Mouse (Mus musculus) liver, postnatal 0 days (tissue): ENCODE results near the gene Rnf224. TPM values are rescaled to one million over a fixed set of nuclear protein-coding genes. Genes with fewer than 3 reads are reported as not detected.

ENCODE experiments used
- ATAC-seq: fragments of 200-750 bp; cut with Nextera tagmentation; 2 replicates; pipeline ENCODE4 v1.8.0; 2017; ENCODE audit warnings: mild to moderate bottlenecking, moderate library complexity
- DNase-seq: peaks from one replicate; pipeline ENCODE4 v3.0.0-alpha.2; 2016
- H3K27ac ChIP-seq: fragments of 300-500 bp; sonication (generic); 2 replicates; pipeline ENCODE4 v1.5.1; 2014; ENCODE audit warnings: antibody characterized with exemption, moderate library complexity, mild to moderate bottlenecking, low read depth
- H3K27me3 ChIP-seq: fragments of 300-500 bp; sonication (generic); 2 replicates; pipeline ENCODE4 v1.6.1; 2014; ENCODE audit warnings: low read length, control low read depth, mixed read lengths; ENCODE audit not compliant: insufficient read depth
- H3K36me3 ChIP-seq: fragments of 300-500 bp; sonication (generic); replicated peaks from 2 replicates; pipeline ENCODE4 v1.6.1; 2014; ENCODE audit warnings: mild to moderate bottlenecking, control low read depth, low read length, moderate library complexity, mixed read lengths; ENCODE audit not compliant: insufficient read depth
- H3K4me1 ChIP-seq: fragments of 300-500 bp; sonication (generic); 2 replicates; pipeline ENCODE4 v1.6.1; 2014; ENCODE audit warnings: antibody characterized with exemption, mild to moderate bottlenecking, control low read depth; ENCODE audit not compliant: insufficient read depth
- H3K4me2 ChIP-seq: fragments of 300-500 bp; sonication (generic); 2 replicates; pipeline ENCODE4 v1.6.1; 2014; ENCODE audit warnings: low read depth, mild to moderate bottlenecking, low read length, moderate library complexity, mixed read lengths
- H3K4me3 ChIP-seq: fragments of 300-500 bp; sonication (generic); 2 replicates; pipeline ENCODE4 v1.5.1; 2014; ENCODE audit warnings: low read depth, low read length
- H3K9ac ChIP-seq: fragments of 300-500 bp; sonication (generic); replicated peaks from 2 replicates; pipeline ENCODE4 v1.6.1; 2014; ENCODE audit warnings: mild to moderate bottlenecking, moderate library complexity
- H3K9me3 ChIP-seq: fragments of 300-500 bp; sonication (generic); 2 replicates; pipeline ENCODE4 v1.6.1; 2016; ENCODE audit warnings: mild to moderate bottlenecking, control low read depth, low read length, mixed read lengths
- CTCF ChIP-seq: sonication (generic); IDR thresholded peaks from 2 replicates; pipeline ENCODE4 v1.5.1; 2016; ENCODE audit warnings: antibody characterized with exemption, low read depth
- EP300 ChIP-seq: IDR thresholded peaks from 2 replicates; pipeline ENCODE4 v1.6.1; 2016; ENCODE audit warnings: antibody characterized with exemption, low read depth, mild to moderate bottlenecking
- WGBS: fragments of 180-500 bp; shearing (Covaris S2); extraction: QIAGEN DNeasy Blood & Tissue Kit; methylation state at CpG from one replicate; pipeline ENCODE4 v1.1.7; 2014; ENCODE audit not compliant: insufficient replicate concordance; 5-methylcytosine and 5-hydroxymethylcytosine counted together
- polyA plus RNA-seq: library from polyadenylated mRNA; unstranded; fragments of >200 nt; fragmentation: Nextera tagmentation; extraction: Ambion mirVana; gene quantifications from 2 replicates; pipeline ENCODE4 v1.2.1, GENCODE M21; 2015

The Rnf224 gene
- polyA plus RNA-seq, 1 experiment from 2014 or later, result not detected

DNA sequence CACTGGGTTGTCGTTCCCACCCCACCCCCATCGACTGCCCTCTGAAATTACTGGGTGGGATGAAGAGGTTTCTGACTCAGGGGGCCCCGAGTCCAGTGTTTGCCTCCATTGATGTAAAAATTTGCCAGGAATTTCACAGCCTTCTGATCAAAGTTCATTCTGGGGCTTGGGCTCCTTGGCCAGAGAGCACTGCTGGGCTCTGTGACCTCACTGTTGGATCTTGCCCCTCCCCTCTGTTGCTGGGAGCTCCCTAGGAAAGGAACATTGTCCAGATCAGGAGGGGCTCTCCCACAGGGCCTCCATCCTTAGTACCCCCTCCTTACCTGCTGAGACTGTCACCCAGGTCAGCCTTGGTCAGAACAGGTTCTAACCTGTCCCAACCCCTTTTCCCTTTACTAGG lies 22.1 kb downstream of the Rnf224 start, which contains the start of gene Stpg3:
Stpg3 (minus strand) TSS at position 194 of the 400 bp plus-strand sequence.
- TF ChIP-seq EP300 (no peak), CTCF (no peak)
- Histone ChIP-seq H3K36me3 (peaks cover 3% of the 10 kb centered on the region; the same call in 1 of the 2 replicates), H3K27me3 (no peaks in the 10 kb centered on the region), H3K4me3 (no peak within 1 kb of the TSS), H3K9me3 (no peaks in the 10 kb centered on the region), H3K4me1 (peaks cover 16% of the 10 kb centered on the region), H3K27ac (no peak within 1 kb of the TSS), H3K4me2 (no peak within 1 kb of the TSS), H3K9ac (no peak within 1 kb of the TSS)
- DNase-seq (no peak), ATAC-seq (no peak)
- WGBS, result 71% methylated on average over 3 of the region's 3 CpGs

DNA sequence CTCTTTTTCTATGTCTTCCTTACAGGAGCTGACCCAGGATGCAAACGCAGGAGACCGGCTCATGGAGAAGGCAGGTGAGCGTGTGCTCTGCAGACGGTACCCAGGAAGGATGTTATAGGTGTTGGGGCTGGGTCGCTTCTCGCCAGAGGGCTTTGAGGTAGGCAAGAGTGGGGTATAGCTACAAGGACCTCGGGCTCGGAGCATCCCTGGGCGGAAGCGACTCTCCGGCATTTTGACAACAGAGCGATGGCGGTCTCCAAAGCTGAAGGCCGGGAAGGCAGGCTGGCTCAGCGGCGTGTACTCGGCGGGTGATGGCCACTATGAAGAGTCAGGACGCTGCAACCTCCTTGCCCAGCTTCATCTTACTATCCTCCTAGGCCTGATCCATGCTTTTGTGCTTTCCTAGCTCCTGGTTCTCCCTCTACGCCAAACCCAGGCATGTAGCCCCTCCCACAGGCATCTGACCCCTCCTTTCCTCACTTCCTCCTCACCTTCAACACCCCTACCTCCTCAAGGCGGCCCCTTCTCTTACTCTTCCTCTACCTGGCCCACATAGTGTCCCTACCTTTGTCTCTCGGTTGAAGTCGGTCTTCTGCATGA lies 23.2 kb downstream of the Rnf224 start:
- Histone ChIP-seq H3K27me3 (no peaks in the 10 kb centered on the region), H3K4me1 (peaks cover 16% of the 10 kb centered on the region), H3K4me3 (no peak overlapping the region), H3K36me3 (peaks cover 3% of the 10 kb centered on the region; the same call in 1 of the 2 replicates), H3K9ac (no peak overlapping the region), H3K27ac (no peak overlapping the region), H3K9me3 (no peaks in the 10 kb centered on the region), H3K4me2 (no peak overlapping the region)
- no peak for TF ChIP-seq EP300
- no peak for TF ChIP-seq CTCF
- ATAC-seq, result no peak
- WGBS, result 74% methylated on average over 23 of the region's 23 CpGs
- DNase-seq, result no peak

DNA sequence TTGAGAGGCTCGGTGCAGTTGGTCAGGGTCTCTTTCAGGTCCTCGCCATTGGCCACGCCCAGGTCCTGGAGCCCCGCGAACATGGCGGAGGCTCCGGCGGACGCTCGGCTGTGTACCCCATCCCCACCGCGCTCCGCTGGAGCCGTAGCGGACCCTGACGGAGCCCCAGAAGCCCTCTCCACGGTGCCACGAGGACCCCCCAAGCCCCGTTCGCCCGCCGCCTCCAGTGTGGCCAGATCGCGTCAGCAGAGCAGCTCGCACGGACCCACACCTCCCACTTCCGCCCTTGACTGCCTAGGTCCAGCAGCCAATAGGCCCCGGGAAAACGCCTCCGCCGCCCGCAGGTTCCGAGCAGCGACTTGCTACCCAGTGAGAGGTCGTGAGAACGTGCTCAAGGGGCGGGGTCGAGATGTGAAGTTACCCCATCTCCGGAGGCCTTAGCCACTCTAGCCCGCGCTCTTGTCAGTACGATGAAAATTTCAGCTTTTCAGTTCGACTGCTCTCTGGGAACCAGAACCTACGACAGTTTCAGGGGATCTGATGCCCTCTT lies 25.4 kb downstream of the Rnf224 start, which contains the start of gene Nelfb:
Nelfb (minus strand) TSS at position 369 of the 550 bp plus-strand sequence.
- no peaks in the 10 kb centered on the region for H3K9me3 ChIP-seq
- WGBS, result 2% methylated on average over 44 of the region's 44 CpGs
- TF ChIP-seq CTCF (no peak), EP300 (0 out of 2 replicates have a peak, but pooled peaks have one; percentile 27)

DNA sequence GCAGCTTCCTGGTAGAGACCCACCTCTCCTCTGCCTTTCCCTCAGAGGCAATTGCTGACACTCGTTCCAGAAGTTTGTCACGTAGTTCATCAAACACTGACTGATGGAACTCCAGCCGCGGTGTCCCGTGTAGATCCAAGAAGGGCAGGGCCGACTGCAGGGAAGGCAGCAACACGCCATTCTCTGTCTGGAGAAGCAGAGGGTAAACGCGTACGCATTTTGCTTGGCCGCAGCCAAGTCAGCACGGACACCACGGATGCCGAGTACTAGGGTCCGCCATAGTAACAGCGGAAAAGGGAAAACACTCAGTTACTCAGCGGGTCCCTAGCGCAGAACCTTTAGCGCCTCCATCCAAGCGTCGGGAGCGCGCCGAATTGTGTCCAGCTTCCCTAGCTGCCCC lies 25.9 kb downstream of the Rnf224 start:
- no peaks in the 10 kb centered on the region for H3K27me3 ChIP-seq
- peaks cover 16% of the 10 kb centered on the region for H3K4me1 ChIP-seq
- peak overlapping the region; percentile 89 for H3K4me3 ChIP-seq
- peak overlapping the region; percentile 92 for H3K9ac ChIP-seq
- peak overlapping the region; percentile 89 for H3K27ac ChIP-seq
- peak overlapping the region; percentile 77 for H3K4me2 ChIP-seq
- TF ChIP-seq EP300 (no peak), CTCF (no peak)
- WGBS, result 0% methylated on average over 24 of the region's 24 CpGs
- ATAC-seq, result peak; percentile 22
- DNase-seq, result no peak
- H3K9me3 ChIP-seq, result no peaks in the 10 kb centered on the region
- peaks cover 27% of the 10 kb centered on the region for H3K36me3 ChIP-seq

More for the DNA sequence above, 25.4 kb downstream of the Rnf224 start, which contains the start of gene Nelfb:
- peak; percentile 93 for DNase-seq
- Histone ChIP-seq H3K36me3 (peaks cover 22% of the 10 kb centered on the region), H3K9ac (peak within 1 kb of the TSS; percentile 92), H3K4me3 (peak within 1 kb of the TSS; percentile 89), H3K27me3 (no peaks in the 10 kb centered on the region), H3K4me1 (peaks cover 16% of the 10 kb centered on the region), H3K4me2 (peak within 1 kb of the TSS; percentile 77), H3K27ac (peak within 1 kb of the TSS; percentile 89)
- peak; percentile 97 for ATAC-seq

DNA sequence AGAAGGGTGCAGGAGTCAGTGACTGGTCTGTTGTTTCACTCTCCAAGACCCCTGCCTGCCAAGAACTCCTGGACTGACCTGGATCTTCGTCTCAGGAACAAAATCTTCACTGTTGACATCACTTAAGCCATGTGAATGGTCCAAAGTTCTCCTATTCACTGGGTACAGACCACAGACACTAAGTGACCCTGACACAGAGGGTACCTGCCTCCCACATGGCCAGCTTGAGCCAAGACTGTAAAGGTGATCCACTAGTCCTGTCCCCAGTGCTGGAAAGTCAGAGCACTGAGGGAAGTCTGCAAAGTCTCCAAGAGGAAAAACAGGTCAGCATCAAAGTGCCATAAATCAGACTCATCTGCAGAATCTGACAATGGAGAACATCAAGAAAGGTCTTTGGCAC lies 29.0 kb downstream of the Rnf224 start:
- no peak overlapping the region for H3K4me3 ChIP-seq
- no peak for TF ChIP-seq EP300
- TF ChIP-seq CTCF, result no peak
- H3K9ac ChIP-seq, result no peak overlapping the region
- WGBS, result 76% methylated on average over 1 of the region's 1 CpGs
- H3K4me1 ChIP-seq, result peaks cover 16% of the 10 kb centered on the region
- peaks cover 52% of the 10 kb centered on the region for H3K36me3 ChIP-seq
- no peak for DNase-seq
- H3K27ac ChIP-seq, result no peak overlapping the region
- ATAC-seq, result no peak
- H3K27me3 ChIP-seq, result no peaks in the 10 kb centered on the region
- H3K4me2 ChIP-seq, result no peak overlapping the region
- H3K9me3 ChIP-seq, result no peaks in the 10 kb centered on the region

DNA sequence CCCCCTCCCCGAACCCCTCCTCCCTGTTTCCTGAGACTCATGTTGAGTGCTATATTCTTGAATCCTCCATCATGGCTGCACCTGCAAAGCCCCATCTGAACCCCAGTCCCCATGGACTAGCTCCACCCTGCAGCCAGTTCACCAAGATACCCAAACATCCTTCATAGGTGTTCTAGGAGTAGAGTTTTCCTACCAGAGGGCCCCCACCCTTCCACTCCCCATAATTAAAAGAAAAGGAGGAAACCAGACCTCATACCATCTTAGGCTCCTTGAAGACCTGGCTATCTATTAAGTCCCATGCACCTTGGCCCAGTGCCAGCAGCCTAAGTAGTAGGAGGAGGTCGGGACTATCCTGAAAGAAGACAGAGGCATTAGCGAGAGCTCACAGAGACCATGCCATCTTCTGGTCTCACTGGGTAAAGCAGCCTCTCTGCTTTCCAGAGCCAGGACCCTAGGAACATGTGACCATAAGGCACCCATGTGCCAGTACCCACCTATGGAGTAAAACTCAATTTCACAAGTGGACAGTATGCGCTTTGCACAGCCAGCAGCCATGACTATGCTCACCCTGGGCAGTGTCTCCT lies 32.9 kb downstream of the Rnf224 start:
- no peak overlapping the region for H3K9ac ChIP-seq
- no peak overlapping the region for H3K4me2 ChIP-seq
- H3K36me3 ChIP-seq, result peaks cover 75% of the 10 kb centered on the region
- H3K9me3 ChIP-seq, result no peaks in the 10 kb centered on the region
- ATAC-seq (peak; percentile 54), DNase-seq (peak; percentile 53)
- no peaks in the 10 kb centered on the region for H3K27me3 ChIP-seq
- 57% methylated on average over 4 of the region's 4 CpGs for WGBS
- H3K27ac ChIP-seq, result no peak overlapping the region
- H3K4me1 ChIP-seq, result no peaks in the 10 kb centered on the region
- H3K4me3 ChIP-seq, result no peak overlapping the region
- TF ChIP-seq CTCF, result peak; percentile 49
- no peak for TF ChIP-seq EP300
